Mouse (Mus musculus) G1E (cell line): Measurements from ENCODE around the gene F10.

ENCODE experiments used
- CTCF ChIP-seq: IDR thresholded peaks from 2 replicates; pipeline ENCODE4 v1.5.1; 2012; ENCODE audit warnings: low read depth, low read length, inconsistent platforms, mixed read lengths
- GATA1 ChIP-seq: IDR thresholded peaks from 2 replicates; pipeline ENCODE4 v1.6.1; 2012; ENCODE audit warnings: borderline replicate concordance, low read length, inconsistent platforms, mixed read lengths
- GATA2 ChIP-seq: IDR thresholded peaks from 2 replicates; pipeline ENCODE4 v1.6.1; 2012; ENCODE audit warnings: low read depth, low read length, inconsistent platforms, borderline replicate concordance

DNA sequence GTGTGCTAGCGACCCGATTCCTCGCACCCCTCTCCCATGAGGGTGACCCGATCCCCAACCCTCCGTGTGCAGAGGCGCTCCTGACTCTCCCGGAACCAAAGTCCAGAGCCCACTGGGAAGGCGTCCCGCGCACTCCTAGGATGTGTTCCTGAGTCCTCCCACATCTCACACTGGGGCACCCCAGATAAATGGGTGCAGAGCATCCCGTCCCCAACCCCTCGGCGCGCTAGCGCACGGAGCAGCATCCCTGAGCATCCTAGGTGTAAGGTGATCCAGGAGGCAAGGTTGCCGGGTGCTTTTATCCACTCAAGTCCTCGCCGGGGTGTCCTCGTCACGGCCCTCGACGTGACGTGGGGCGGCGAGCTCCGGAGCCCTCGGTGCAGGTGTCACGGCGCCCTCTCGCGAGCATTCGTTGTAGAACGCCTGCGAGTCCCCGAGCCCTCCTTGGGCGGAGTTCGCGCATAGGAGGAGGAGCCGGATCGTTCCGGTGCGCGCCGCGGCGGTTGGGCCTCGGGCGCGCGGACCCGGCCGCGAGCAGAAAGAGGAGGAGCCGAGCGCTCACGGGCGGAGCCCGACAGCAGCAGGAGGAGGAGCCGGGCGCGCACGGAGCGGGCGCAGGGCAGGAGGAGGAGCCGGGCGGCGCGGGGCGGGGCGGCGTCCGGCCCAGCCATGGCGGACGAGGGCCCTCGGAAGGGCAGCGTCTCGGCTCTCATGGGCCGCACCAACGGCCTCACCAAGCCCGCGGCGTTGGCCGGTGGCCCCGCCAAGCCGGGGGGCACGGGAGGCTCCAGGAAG is 68.2 kb downstream of the F10 start, which contains the start of the genes Pcid2 and Cul4a:
- TF ChIP-seq CTCF, result no peak
- TF ChIP-seq GATA1, result no peak
- no peak for TF ChIP-seq GATA2
